Mouse (Mus musculus): ENCODE data around the gene Nln.

- no peak for TF ChIP-seq POLR2A (IDR thresholded peaks at IDR 0.05; ENCODE audit: borderline replicate concordance, low read depth, low read length)
- TF ChIP-seq CTCF (IDR thresholded peaks at IDR 0.05; ENCODE audit: low read depth, low read length) = no peak
Measured at GRCm38 (mm10) chr13:104091734-104092133, 17.7 kb downstream of the Nln start.

All from bone marrow macrophage, adult 2 months (primary cell).